ENCODE assay signal across 9 mouse cellular contexts in genomic region chr11:108221124-108221835, GRCm38 (mm10).
A peak's percentile ranks its signal among the peaks of the same experiment; 100 is the strongest.
DNase-seq lines count a peak whose midpoint lies in the region; ATAC-seq lines count a peak whose summit lies in the region.
"Had no signal": no experiment of that assay in that cellular context is flagged by ENCODE, and none has a peak within 500 bp of the region (broad histone marks: within the 10 kb centered on the region; RNA-seq: fewer than 3 reads in every experiment).

No protein-coding gene starts in this region.

- no peaks in the 10 kb centered on the region for H3K9me3 ChIP-seq in megakaryocyte, embryonic 14.5 days
- H3K9me3 ChIP-seq: intestine, embryonic 15.5 days had no signal

- no peaks in the 10 kb centered on the region for H3K27me3 ChIP-seq in megakaryocyte, embryonic 14.5 days (replicated peaks)
- H3K27me3 ChIP-seq: intestine, embryonic 15.5 days had no signal

- DNase-seq in cerebellum, postnatal 10 days = peak; percentile 62 to 74
- DNase-seq in layer of hippocampus, postnatal 14 days (ENCODE audit: low spot score in 2 of 2) = peak; percentile 42 to 82
- DNase-seq in right cerebral cortex, postnatal 36 days (ENCODE audit: low spot score in 2 of 2) = peak; percentile 76 to 82
- DNase-seq in spleen, postnatal 14 days (ENCODE audit: low spot score in 2 of 2) = no peak

- peak overlapping the region; percentile 26 for H3K4me3 ChIP-seq in megakaryocyte, embryonic 14.5 days (replicated peaks)
- H3K4me3 ChIP-seq: intestine, embryonic 15.5 days had no signal

- peaks cover 92% of the 10 kb centered on the region for H3K36me3 ChIP-seq in megakaryocyte, embryonic 14.5 days (replicated peaks; ENCODE audit: low read length)
- H3K36me3 ChIP-seq: intestine, embryonic 15.5 days had no signal

- no peak for ATAC-seq in cerebellum, adult (ENCODE audit: insufficient number of reproducible peaks, low FRiP score, low TSS enrichment)
- no peak for ATAC-seq in megakaryocyte, adult 5-6 weeks (ENCODE audit: poor library complexity, severe bottlenecking)
- no peak for ATAC-seq in megakaryocyte progenitor cell, adult 5-6 weeks (replicated peaks; ENCODE audit: poor library complexity)
- ATAC-seq: intestine, embryonic 15.5 days had no signal

- peaks cover 98% of the 10 kb centered on the region for H3K4me1 ChIP-seq in megakaryocyte, embryonic 14.5 days

Comparison
In these comparisons a context has a peak if more than half of its experiments do, and no peak if none do; other contexts are left out.
1. DNase-seq: peak in cerebellum, postnatal 10 days (2 of 2), layer of hippocampus, postnatal 14 days (2 of 2) and right cerebral cortex, postnatal 36 days (2 of 2); none in spleen, postnatal 14 days (0 of 2).